Mouse (Mus musculus) brain, embryonic 18.5 days (tissue): Measurements from ENCODE around the gene Paxbp1.

Experiments
- DNase-seq: peaks from one replicate; pipeline ENCODE4 v3.0.0-alpha.2; 2012; ENCODE audit warnings: low read depth, low spot score

The Paxbp1 gene

DNA sequence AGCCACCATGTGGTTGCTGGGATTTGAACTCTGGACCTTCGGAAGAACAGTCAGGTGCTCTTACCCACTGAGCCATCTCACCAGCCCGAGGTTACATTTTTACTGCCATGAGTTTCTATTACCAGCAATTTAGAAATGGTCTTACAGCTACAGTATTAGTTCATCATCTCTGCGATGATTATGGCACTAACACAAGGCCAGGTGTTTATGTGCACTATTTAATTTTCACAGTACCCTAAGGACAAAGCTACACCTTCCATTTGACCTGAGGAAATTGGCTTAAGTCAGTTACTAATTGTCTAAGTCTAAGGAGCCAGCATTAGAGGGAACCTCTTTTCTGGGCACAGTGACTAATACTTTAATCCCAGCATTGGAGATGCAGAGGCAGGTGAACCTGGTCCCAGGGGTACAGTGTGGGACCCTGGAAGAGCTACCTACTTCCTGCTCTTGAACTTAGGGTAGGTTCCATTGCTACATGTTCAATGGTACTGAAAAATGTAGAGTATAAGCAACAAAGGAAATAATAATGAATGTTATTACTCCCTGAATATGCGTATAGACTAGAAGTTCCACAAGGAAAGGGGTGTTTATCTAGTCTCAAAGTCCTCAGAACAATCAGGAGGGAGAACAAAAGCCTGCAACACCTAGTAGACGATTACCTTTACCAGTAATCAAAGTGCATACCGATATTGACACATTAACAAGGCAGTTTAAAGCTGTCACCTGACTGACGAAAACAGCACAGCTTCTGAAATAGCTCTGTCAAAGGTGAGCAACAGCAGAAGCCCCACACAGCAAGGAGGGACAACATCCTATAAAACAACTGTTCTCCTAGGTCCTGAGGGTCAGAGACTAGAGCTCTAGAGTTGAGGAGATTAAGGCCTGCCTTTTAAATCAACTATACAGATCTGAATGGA is 47.8 kb downstream of the Paxbp1 start:
- DNase-seq = no peak

DNA sequence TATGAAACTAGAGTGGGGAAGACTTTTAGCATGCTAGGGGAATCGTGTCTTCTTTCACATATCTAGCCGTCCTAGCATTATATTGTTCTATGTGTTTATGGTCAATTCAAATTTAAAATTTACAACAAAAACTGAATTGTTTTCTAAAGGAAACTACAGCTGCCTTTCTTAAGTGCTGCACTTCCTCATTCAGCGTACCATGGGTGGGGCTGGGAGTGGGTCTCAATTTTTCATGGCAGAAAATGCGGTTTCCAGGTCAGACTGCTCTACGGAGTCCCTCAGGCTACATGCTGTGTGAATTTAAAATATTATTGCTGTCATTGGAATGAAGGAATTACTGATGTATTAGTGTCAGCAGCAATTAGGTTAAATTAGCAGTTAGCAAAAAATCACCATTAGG is 48.8 kb downstream of the Paxbp1 start:
- DNase-seq = no peak

DNA sequence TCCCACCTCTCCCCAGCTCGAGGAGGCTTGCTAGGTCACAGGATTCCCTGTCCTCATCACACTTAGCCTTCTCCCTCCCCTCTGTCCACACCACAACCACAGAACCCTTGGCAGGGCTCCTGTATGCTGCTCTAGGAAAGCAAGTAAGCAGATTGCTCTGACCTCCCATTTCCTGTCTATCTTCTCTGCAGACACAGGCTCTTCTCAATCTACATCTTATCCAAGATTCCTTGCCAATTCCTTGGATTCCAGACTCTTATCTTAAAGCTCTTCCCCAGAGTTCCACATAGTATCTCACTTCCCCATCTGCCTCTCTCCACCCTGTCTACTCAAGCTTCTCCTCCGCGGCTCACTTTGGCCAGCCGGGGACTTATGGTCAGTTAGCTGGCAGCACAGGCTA is 49.3 kb downstream of the Paxbp1 start:
- no peak for DNase-seq

DNA sequence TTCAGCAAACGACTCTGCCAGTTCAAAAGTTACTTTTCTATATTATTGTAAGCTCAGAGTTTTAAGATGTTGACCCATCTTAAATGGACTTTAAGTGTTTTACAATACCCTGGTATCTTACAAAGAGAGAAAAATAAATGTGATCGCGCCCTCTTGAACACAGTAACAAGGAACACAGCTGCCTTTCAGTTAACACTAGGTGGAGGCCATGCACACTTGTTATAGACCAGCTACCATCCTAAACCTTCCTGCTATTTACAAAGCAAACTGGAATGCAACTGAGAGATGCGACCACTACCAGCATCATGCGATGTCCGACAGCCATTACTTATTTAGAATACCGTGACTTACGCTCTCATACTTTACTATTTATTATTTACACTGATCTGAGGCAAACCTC is 55.2 kb downstream of the Paxbp1 start:
- DNase-seq = no peak

DNA sequence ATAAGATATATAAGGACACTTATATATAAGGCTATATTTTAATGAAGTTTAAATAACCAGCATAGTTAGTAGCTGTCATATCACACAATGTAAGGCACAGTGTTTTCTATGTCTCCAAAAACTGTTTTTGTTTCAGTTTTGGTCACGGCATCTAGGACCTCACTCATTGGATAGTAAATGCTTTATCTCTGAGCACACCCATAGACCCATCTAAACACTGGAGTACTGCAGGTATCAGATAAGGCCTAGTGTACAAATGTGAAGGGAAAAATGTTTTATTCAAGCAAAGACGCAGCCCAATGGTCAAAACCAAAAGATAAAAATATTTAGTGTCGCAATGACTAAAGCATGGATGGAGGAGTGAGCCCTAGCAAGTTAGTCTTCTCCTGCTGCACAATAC is 55.7 kb downstream of the Paxbp1 start:
- no peak for DNase-seq

DNA sequence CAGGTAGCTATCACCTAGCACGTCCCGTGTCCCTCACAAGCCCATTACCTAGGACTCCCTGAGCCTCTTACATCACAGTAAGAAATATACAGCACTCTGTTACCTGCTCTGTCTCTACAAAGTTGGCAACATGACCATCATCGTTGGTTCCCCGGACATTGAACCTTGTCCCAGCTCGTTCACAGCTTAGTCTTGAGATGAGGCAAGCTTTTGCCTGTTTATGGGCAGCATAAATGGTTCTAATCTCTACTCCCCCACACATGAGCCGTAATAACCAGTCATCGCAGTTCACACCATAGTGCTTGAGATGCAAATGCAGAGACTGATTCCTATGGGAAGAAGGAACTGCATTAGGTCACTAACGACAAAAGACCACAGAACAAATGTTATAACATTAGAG is 56.3 kb downstream of the Paxbp1 start:
- DNase-seq = no peak

DNA sequence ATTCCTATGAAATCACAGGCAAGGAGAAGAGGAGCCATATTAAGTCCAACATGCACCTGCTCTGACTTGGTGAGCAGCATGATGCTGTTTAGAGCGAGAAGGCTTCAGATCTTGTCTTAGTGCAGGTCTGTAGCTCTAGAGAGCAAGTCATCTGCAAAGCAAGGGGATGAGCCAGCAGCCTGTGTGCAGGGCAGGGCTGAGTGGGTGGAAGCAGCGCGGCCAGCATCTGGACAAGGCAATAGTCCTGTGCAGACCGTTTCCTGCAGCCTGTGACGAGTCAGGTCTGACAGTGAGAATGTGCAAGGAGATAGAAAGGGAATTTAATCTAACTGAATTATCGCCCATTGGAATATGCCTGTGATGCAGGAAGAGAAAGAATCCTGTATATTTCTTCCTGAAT is 73.3 kb downstream of the Paxbp1 start:
- DNase-seq = no peak

DNA sequence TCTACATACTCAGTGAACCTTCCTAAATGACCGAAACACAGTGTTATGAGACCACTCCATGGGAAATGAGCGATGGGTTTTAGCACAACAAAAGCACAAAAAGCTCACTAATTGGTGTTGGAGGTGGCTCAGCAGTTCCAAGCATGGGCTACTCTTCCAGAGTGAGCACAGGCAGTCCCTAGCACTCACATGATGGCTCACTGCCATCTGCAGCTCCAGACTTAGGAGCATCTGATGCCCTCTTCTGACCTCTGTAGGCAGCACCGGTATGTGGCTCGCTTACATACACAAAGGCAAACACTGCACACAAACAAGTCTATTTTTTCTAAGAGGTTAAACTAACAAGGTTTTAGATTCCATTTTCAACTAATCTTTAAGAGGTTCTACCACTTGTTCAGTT is 78.1 kb downstream of the Paxbp1 start:
- DNase-seq = no peak

DNA sequence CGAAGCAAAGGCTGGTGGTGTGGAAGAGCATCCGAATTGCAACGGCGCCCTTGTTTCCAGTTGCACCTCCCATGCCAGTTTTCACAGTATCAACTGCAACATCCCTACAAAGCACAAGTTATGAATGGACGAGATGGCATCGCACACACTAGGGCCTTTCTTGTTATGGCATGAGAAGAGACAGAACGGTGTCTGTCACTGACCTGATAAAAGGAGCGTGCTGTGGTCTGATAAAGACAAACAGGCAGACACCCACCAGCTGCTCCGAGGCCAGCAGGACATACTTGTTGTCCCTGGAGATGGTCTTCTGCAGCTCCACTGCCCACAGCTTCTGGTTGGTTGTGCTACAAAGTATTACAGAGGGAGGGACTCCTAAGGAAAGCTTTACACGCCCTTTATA is 80.0 kb downstream of the Paxbp1 start:
- no peak for DNase-seq
